Mouse (Mus musculus): ENCODE results near the gene Zbtb38.

The Zbtb38 gene

GRCm38 (mm10) chr9:96636423-96637156 lies 116.0 kb downstream of the Zbtb38 start:
- DNase-seq: no peak

GRCm38 (mm10) chr9:96635899-96636298 lies 116.7 kb downstream of the Zbtb38 start:
- DNase-seq: no peak

- DNase-seq: no peak
These were observed 117.5 kb downstream of the Zbtb38 start for GRCm38 (mm10) chr9:96635176-96635575.

GRCm38 (mm10) chr9:96633771-96634170 lies 118.9 kb downstream of the Zbtb38 start:
- DNase-seq: no peak

All from spleen, adult 18-20 months (tissue).